Mouse (Mus musculus) midbrain, embryonic 12.5 days (tissue): ENCODE measurements around the gene Sit1. TPM values are rescaled to one million over a fixed set of nuclear protein-coding genes. Genes with fewer than 3 reads are reported as not detected.

Source experiments
- ATAC-seq: fragments of 200-750 bp; cut with Nextera tagmentation; 2 replicates; pipeline ENCODE4 v1.8.0; 2017; ENCODE audit warnings: low read depth, moderate TSS enrichment, moderate library complexity; ENCODE audit not compliant: low FRiP score
- H3K27ac ChIP-seq: fragments of 300-500 bp; sonication (generic); replicated peaks from 2 replicates; pipeline ENCODE4 v1.5.1; 2016; ENCODE audit warnings: mild to moderate bottlenecking
- H3K27me3 ChIP-seq: fragments of 300-500 bp; sonication (generic); 2 replicates; pipeline ENCODE4 v1.6.1; 2016; ENCODE audit warnings: mild to moderate bottlenecking
- H3K36me3 ChIP-seq: fragments of 300-500 bp; sonication (generic); 2 replicates; pipeline ENCODE4 v1.6.1; 2016
- H3K4me1 ChIP-seq: fragments of 300-500 bp; sonication (generic); 2 replicates; pipeline ENCODE4 v1.6.1; 2016
- H3K4me2 ChIP-seq: fragments of 300-500 bp; sonication (generic); replicated peaks from 2 replicates; pipeline ENCODE4 v1.6.1; 2016; ENCODE audit warnings: mild to moderate bottlenecking, moderate library complexity
- H3K4me3 ChIP-seq: fragments of 300-500 bp; sonication (generic); 2 replicates; pipeline ENCODE4 v1.5.1; 2016; ENCODE audit warnings: mild to moderate bottlenecking
- H3K9ac ChIP-seq: fragments of 300-500 bp; sonication (generic); replicated peaks from 2 replicates; pipeline ENCODE4 v1.6.1; 2016; ENCODE audit warnings: mild to moderate bottlenecking, moderate library complexity
- H3K9me3 ChIP-seq: fragments of 300-500 bp; sonication (generic); 2 replicates; pipeline ENCODE4 v1.6.1; 2016; ENCODE audit warnings: mild to moderate bottlenecking
- WGBS: fragments of 180-500 bp; shearing (Covaris S2); methylation state at CpG from one replicate; pipeline ENCODE4 v1.1.7; 2016; 5-methylcytosine and 5-hydroxymethylcytosine counted together
- polyA plus RNA-seq: library from polyadenylated mRNA; unstranded; fragments of >200 nt; fragmentation: Nextera tagmentation; extraction: Ambion mirVana; gene quantifications from 2 replicates; pipeline ENCODE4 v1.2.1, GENCODE M21; 2016

Gene Sit1
- polyA plus RNA-seq, 1 experiment from 2014 or later: not detected

DNA sequence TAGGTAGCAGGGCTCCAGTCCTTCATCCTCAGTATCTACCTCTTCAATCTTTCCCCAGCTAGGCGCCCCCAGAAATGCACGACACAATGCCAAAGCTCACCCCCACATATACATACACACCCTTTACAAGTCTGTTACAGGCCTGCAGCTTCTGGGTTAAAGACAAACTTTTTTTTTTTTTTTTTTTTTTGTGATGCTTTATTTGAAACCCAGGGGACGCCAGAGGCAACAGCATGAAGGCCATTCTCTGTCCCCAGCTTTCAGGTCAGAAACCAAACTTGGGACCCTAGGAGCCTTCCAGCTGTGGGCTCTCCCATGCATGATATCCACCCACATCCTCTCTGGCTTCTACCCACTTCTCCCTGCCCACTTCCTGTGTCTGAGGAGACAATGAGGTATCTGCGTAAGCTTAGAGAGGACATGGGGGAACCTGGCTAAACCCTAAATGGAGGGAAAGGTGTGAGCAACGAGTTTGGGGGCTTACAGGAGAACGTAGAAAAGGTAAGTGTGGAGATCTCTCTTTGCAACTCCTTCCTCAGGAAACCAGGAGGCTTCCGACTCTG, 1.6 kb downstream of the Sit1 start:
- H3K4me3 ChIP-seq: no peak overlapping the region
- H3K9me3 ChIP-seq: no peaks in the 10 kb centered on the region
- H3K36me3 ChIP-seq: no peaks in the 10 kb centered on the region
- 84% methylated on average over 7 of the region's 7 CpGs for WGBS
- H3K27ac ChIP-seq: no peak overlapping the region
- no peak for ATAC-seq
- no peaks in the 10 kb centered on the region for H3K4me1 ChIP-seq
- no peak overlapping the region for H3K9ac ChIP-seq
- 0 out of 2 replicates have a peak, but pooled peaks cover 4% of the 10 kb centered on the region for H3K27me3 ChIP-seq
- no peak overlapping the region for H3K4me2 ChIP-seq

DNA sequence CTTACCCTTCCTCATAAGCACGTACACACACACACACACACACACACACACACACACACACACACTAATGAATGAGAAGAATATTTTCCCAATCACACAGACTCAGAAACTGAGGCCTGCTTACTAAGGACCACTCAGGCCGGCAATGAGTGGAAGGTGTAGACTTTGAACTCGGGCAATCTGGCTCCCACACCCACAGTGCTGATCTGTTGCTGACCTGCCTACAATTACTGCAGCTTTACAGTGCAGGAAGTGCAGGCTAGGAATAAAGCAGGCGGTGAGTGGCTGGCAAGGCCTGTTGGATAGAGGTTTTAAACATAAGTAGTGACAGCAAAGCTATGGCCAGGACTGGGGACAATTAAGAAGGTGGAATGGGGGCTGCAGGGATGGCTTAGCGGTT, 2.5 kb downstream of the Sit1 start:
- no peaks in the 10 kb centered on the region for H3K36me3 ChIP-seq
- no peak overlapping the region for H3K4me3 ChIP-seq
- H3K27ac ChIP-seq: no peak overlapping the region
- 90% methylated on average over 5 of the region's 5 CpGs for WGBS
- no peaks in the 10 kb centered on the region for H3K4me1 ChIP-seq
- no peak overlapping the region for H3K4me2 ChIP-seq
- H3K9me3 ChIP-seq: no peaks in the 10 kb centered on the region
- no peak overlapping the region for H3K9ac ChIP-seq
- no peak for ATAC-seq
- H3K27me3 ChIP-seq: 0 out of 2 replicates have a peak, but pooled peaks cover 4% of the 10 kb centered on the region

DNA sequence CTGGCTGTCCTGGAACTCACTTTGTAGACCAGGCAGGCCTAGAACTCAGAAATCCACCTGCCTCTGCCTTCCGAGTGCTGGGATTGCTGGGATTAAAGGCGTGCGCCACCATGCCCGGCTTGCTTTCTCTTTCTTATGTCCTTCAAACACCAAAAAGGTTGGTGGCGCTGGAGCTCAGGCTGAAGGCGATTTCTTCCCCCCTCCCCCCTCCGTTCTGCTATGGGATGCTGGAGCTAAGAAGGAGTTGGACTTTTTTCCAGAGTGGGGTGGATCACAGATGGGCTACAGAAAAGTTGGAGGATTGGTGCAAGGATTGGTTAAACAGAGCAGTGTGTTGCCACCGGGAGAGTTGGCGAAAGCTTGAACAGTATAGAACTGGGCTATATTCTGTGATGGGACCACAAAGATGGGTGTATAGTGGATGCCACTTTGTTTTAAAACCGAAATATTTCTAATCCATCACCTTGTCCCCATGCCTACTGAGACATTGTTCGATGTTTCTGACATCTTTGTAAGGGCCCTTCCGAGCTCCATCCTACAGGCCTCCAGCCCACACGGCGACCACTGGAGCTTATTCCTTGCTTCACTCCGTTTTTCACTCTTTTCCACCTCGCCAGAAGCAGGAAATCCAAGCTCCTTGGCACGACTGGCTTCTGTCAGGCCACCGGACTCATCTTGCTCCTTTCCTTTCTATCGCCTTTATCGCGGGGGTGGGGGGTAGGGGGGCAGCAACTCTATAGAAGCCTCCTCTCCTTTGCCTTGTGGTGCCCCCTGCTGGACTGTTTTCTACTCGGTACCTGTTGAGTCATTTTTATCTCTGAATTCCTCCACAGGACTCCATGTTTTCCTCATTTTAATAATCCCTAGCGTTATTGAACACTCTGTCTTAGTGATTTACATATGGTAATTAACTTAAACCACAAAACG, 4.4 kb downstream of the Sit1 start:
- WGBS: 48% methylated on average over 24 of the region's 24 CpGs
- H3K4me3 ChIP-seq: no peak overlapping the region
- H3K9ac ChIP-seq: no peak overlapping the region
- ATAC-seq: no peak
- 0 out of 2 replicates have a peak overlapping the region, but pooled peaks have one; percentile 11 for H3K4me2 ChIP-seq
- no peak overlapping the region for H3K27ac ChIP-seq
- H3K4me1 ChIP-seq: no peaks in the 10 kb centered on the region
- H3K27me3 ChIP-seq: 0 out of 2 replicates have a peak, but pooled peaks cover 4% of the 10 kb centered on the region
- H3K9me3 ChIP-seq: no peaks in the 10 kb centered on the region
- H3K36me3 ChIP-seq: no peaks in the 10 kb centered on the region

GRCm38 (mm10) chr4:43478534-43478858, 5.0 kb downstream of the Sit1 start:
- Histone ChIP-seq H3K27ac (no peak overlapping the region), H3K27me3 (0 out of 2 replicates have a peak, but pooled peaks cover 4% of the 10 kb centered on the region), H3K9ac (no peak overlapping the region), H3K4me1 (no peaks in the 10 kb centered on the region), H3K4me3 (peak overlapping the region; percentile 35), H3K4me2 (peak overlapping the region; percentile 48), H3K9me3 (no peaks in the 10 kb centered on the region), H3K36me3 (no peaks in the 10 kb centered on the region)
- 39% methylated on average over 8 of the region's 8 CpGs for WGBS
- no peak for ATAC-seq

DNA sequence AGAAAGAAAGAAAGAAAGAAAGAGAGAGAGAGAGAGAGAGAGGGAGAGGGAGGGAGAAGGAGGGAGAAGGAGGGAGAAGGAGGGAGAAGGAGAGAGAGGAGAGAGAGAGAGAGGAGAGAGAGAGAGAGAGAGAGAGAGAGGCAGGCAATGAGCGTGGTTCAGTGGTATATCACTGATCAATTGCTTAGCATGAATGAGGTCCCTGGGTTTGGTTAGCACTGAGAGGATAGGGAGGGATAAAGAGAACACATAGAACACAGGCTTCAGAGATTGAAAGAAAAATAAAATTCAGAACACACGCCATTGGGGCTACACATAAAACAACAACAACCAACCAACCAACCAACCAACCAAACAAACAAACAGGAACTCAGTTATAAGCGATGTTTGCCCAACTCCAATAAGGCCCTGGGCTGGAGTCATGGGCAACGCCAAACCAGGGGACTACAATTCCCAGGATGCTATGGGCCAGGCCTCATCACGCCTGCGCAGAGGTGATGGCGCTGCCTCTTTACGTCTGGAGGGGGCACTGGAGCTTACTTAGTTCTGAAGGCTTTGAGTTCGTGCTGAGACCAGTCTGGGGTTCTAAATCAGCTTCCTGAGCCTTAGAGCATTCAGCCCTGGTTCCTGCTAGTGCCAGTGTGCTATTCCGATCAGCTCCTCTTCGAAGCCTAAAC, 5.5 kb downstream of the Sit1 start:
- no peaks in the 10 kb centered on the region for H3K9me3 ChIP-seq
- H3K9ac ChIP-seq: no peak overlapping the region
- 14% methylated on average over 10 of the region's 11 CpGs for WGBS
- H3K27ac ChIP-seq: no peak overlapping the region
- peak; percentile 95 for ATAC-seq
- H3K27me3 ChIP-seq: 0 out of 2 replicates have a peak, but pooled peaks cover 2% of the 10 kb centered on the region
- H3K4me1 ChIP-seq: no peaks in the 10 kb centered on the region
- peak overlapping the region; percentile 48 for H3K4me2 ChIP-seq
- H3K36me3 ChIP-seq: no peaks in the 10 kb centered on the region
- peak overlapping the region; percentile 35 for H3K4me3 ChIP-seq

DNA sequence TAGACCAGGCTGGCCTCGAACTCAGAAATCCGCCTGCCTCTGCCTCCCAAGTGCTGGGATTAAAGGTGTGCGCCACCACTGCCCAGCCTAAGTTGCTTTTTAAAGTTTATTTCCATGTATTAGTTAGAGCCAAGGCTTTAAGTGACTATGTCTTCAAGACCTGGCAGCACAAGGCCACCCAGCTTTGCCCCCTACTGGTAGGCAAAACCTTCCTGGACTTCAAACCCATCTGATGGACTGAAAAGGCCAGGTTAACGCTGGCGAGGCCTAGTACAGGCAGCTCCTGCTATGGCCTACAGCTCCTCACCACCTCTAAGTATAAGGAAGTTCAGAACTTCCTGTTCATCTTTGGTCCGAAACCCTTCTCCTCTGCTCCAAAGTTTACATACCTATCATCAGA, 6.9 kb downstream of the Sit1 start:
- Histone ChIP-seq H3K27me3 (no peaks in the 10 kb centered on the region), H3K4me1 (no peaks in the 10 kb centered on the region), H3K4me3 (no peak overlapping the region), H3K9ac (no peak overlapping the region), H3K4me2 (no peak overlapping the region), H3K9me3 (no peaks in the 10 kb centered on the region), H3K27ac (no peak overlapping the region), H3K36me3 (no peaks in the 10 kb centered on the region)
- 89% methylated on average over 6 of the region's 6 CpGs for WGBS
- no peak for ATAC-seq

- Histone ChIP-seq H3K9me3 (no peaks in the 10 kb centered on the region), H3K4me1 (no peaks in the 10 kb centered on the region), H3K9ac (no peak overlapping the region), H3K36me3 (no peaks in the 10 kb centered on the region), H3K27me3 (no peaks in the 10 kb centered on the region), H3K4me2 (no peak overlapping the region), H3K27ac (no peak overlapping the region), H3K4me3 (no peak overlapping the region)
- WGBS: 68% methylated on average over 1 of the region's 1 CpGs
- ATAC-seq: no peak
Measured at GRCm38 (mm10) chr4:43473636-43474035, 9.9 kb downstream of the Sit1 start.

DNA sequence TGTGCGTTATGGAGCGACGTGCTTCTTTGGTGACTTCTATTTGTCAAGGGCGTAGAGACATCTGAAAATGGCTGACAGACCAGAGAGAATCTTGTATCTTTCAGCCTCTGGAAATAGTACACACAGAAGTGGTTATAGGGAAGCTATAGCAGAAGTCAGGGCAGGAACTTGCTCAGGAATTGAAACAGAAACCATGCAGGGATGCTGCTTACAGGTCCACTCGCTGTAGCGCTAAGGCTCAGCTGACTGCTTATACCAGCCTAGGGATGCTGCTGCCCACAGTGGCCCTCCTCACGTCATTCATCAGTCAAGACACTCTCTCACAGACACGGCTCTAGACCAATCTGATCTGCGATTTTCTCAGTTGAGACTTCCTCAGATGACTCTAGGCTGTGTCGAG, 13.2 kb downstream of the Sit1 start:
- Histone ChIP-seq H3K4me1 (no peaks in the 10 kb centered on the region), H3K9me3 (no peaks in the 10 kb centered on the region), H3K36me3 (no peaks in the 10 kb centered on the region), H3K9ac (no peak overlapping the region), H3K4me2 (no peak overlapping the region), H3K4me3 (no peak overlapping the region), H3K27ac (no peak overlapping the region), H3K27me3 (no peaks in the 10 kb centered on the region)
- WGBS: 94% methylated on average over 10 of the region's 10 CpGs
- no peak for ATAC-seq

GRCm38 (mm10) chr4:43466872-43467271, 16.7 kb downstream of the Sit1 start:
- H3K9me3 ChIP-seq: no peaks in the 10 kb centered on the region
- no peak overlapping the region for H3K4me2 ChIP-seq
- H3K9ac ChIP-seq: no peak overlapping the region
- H3K27me3 ChIP-seq: no peaks in the 10 kb centered on the region
- H3K4me1 ChIP-seq: no peaks in the 10 kb centered on the region
- no peak overlapping the region for H3K4me3 ChIP-seq
- WGBS: 90% methylated on average over 7 of the region's 7 CpGs
- no peak overlapping the region for H3K27ac ChIP-seq
- no peaks in the 10 kb centered on the region for H3K36me3 ChIP-seq
- ATAC-seq: no peak

DNA sequence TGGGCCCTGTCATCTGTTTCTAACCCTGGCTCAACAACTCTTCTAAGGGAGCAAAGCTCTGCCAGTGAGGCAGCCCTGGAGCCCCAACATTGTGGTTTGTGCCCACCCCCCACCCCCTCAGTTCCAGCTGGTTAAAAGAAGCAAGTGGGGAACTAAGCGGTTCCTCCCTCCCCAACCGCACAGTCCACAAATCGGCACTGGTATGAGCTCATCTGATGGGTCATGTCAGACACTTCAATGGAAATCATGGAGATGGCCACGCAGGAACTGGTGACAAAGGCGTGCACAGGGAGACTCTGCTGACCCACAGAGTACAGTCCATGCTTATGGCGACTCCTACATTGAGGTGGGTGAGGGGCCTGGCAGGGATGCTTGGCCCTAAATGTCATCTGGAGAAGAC, 17.6 kb downstream of the Sit1 start:
- H3K36me3 ChIP-seq: no peaks in the 10 kb centered on the region
- H3K27ac ChIP-seq: no peak overlapping the region
- no peak for ATAC-seq
- H3K4me2 ChIP-seq: no peak overlapping the region
- 93% methylated on average over 6 of the region's 6 CpGs for WGBS
- no peak overlapping the region for H3K9ac ChIP-seq
- H3K27me3 ChIP-seq: no peaks in the 10 kb centered on the region
- no peaks in the 10 kb centered on the region for H3K9me3 ChIP-seq
- no peak overlapping the region for H3K4me3 ChIP-seq
- no peaks in the 10 kb centered on the region for H3K4me1 ChIP-seq

- no peak overlapping the region for H3K9ac ChIP-seq
- H3K4me3 ChIP-seq: no peak overlapping the region
- no peaks in the 10 kb centered on the region for H3K9me3 ChIP-seq
- WGBS: 88% methylated on average over 5 of the region's 5 CpGs
- no peaks in the 10 kb centered on the region for H3K4me1 ChIP-seq
- 0 out of 2 replicates have a peak, but pooled peaks cover 4% of the 10 kb centered on the region for H3K27me3 ChIP-seq
- no peak for ATAC-seq
- H3K27ac ChIP-seq: no peak overlapping the region
- H3K4me2 ChIP-seq: no peak overlapping the region
- H3K36me3 ChIP-seq: no peaks in the 10 kb centered on the region
Measured at GRCm38 (mm10) chr4:43463102-43463501, 20.4 kb downstream of the Sit1 start.

- H3K9me3 ChIP-seq: no peaks in the 10 kb centered on the region
- H3K4me2 ChIP-seq: no peak overlapping the region
- H3K9ac ChIP-seq: no peak overlapping the region
- peaks cover 41% of the 10 kb centered on the region for H3K27me3 ChIP-seq
- no peak overlapping the region for H3K27ac ChIP-seq
- 24% methylated on average over 8 of the region's 8 CpGs for WGBS
- ATAC-seq: no peak
- no peak overlapping the region for H3K4me3 ChIP-seq
- H3K36me3 ChIP-seq: no peaks in the 10 kb centered on the region
- peaks cover 15% of the 10 kb centered on the region for H3K4me1 ChIP-seq
Measured at GRCm38 (mm10) chr4:43457124-43457523, 26.4 kb downstream of the Sit1 start.
